Mouse (Mus musculus) ovary, postnatal 14 days (tissue): Measurements from ENCODE around the gene Kcnn3.

Experiments
- DNase-seq: peaks from one replicate; pipeline ENCODE4 v3.0.0; 2022; ENCODE audit warnings: low spot score

The Kcnn3 gene

DNA sequence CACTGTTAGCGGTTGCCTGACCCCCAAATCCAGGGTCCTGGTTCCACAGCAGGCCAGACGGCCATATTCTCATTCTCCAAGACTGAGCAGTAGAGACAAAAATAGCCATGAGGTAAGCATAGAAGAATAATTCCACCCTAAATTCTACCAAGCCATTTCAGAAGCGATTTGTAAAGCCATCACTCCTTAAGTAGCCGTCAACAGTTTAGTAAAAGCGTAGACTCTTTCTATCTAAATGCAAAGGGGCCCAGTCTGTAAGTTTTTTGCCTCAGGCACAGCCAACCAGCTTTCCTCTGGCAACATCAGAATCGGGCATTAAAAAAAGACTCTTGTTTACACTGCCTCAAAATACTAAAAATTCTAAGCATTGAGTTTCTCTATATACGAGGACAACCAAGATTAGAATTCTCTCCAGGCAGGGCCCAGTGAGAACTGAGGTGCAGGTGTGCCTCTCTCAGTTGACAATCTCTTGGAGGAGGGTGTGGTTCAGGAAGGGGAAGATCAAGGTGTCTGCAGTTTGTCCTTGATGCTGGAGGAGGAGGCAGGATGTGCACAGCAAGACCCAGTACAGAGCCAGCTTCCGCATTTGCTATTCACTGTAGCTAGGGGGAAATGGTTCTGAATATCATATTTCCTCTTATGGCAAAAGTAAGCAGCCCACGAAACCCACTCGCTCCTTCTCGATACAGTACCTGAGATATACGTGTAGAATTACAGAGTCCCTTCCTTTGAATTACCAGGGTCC is 152.8 kb downstream of the Kcnn3 start:
- DNase-seq, result no peak

DNA sequence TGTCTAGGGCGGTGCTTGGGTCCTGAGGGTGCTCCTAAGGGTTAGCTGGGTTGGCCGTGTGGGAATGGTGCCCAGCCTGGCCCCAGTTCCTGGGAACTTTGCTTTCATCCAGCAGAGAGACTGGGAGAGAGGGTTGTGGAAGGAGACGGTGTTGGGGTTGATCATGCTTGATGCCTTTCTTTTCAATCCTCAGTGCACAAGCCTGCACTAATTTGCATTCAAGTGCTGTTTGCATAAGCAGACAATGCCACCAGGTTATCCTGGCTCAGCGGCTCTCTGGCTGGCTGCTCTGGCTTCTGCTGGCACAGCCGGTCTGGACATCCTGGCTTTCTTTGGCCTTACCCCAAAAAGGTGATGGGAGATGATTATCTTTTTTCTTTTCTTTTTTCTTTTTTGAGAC is 157.7 kb downstream of the Kcnn3 start:
- DNase-seq, result no peak

DNA sequence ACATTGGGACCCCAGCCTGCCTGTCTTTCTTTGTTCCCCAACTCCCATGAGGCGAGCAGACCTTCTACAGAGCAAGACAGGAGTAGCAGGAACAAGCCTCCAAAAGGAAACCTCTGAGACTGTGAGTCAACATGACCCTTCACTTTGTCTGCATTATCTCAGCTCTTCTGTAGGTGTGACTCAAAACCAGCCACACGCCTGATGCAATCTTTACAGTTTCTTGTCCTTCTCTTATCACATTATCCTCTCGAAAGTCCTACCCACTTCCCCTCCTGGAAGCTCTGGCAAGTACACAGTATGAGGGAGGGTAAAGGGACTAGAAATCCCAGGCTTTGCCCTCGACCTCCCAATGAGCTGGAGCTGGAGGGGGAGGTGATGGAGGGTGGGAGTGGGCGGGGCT is 166.1 kb downstream of the Kcnn3 start:
- DNase-seq, result no peak

DNA sequence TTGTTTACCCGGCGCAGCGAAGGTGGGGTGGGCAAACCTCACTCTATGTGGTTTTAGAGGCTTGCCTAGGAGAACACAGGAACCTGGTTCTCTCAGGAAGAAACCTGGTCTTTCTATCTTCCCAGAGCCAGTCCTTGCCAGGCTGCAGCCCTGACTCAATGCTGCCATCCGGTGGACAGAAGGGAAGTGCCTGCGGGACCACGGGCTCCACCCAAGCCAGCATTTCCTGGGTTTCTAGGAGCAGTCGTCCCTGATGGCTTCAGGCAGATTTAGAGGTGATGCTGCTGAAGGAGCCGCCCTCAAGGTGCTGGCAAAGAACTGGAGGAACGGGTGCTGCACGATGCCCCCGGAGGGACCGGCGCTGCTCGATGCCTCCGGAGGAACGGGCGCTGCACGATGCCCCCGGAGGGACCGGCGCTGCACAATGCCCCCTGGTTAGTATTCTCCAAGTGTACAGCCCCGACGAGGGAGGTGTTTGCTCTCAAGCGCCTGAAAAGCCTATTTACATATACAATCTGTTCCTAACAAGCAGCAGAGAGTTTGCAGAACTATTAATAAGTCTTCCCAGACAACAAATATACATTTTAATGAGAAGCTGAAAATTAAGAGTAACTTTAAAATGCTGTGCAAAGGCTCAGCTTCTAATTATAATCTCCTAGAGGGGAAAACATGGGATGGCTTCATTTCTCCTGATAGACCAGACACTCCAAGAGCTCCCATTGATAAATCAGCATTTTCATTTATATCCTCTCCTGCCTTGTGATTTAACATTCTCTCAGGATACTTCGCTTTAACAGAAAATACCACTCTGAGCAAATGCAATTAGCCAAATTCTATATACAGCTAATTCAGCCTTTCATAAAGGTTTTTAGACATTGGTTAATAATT is 169.0 kb downstream of the Kcnn3 start:
- peak; percentile 87 for DNase-seq

DNA sequence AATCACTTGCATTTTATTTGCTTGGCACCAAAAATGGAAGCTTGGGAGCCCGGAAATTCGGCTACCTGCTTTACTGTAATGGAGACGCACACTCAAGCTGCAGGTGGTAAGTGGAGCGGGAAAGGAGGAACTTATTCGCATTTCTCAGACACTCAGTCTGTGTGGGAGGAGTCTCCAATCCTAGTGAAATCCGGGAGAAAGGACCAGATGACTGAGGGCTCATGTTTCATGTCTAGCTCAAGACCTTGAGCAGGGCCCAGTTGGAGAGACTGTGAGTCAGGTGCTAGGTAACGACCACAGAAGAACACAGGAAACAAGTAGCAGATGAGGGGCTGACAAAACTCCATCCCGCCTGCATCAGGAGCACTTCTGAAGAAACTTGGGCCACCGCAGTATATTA is 171.8 kb downstream of the Kcnn3 start:
- DNase-seq, result no peak

DNA sequence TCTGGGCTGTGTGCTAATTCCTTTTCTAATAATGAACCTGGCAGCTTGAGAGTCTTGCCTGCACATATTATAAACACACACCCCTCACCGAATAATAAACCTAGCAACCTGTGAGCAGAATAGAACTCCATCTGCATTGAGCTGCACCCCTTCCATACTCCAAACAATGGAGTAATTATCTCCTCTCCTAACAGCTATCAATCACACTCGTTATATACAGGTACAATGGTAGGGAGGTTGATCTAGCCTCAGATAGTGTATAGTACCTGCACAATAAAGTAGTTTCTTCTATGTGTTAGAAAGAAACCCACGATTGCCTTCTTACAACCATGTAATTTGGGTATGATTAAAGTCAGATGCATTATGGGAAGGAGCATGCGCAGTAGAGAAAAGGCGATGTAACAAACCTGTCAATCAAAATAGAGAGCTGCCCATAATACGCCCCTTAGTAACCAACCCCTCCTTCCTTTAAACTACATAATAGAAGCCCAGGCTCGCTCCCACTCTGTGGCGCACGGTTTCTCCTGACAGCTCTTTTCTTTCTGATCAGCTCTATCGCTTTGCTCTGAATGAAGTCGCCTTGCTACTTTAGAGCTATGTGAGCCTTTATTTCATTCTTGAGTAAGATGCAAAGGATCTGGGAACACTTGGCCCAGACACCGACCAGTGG is 176.3 kb downstream of the Kcnn3 start:
- no peak for DNase-seq

DNA sequence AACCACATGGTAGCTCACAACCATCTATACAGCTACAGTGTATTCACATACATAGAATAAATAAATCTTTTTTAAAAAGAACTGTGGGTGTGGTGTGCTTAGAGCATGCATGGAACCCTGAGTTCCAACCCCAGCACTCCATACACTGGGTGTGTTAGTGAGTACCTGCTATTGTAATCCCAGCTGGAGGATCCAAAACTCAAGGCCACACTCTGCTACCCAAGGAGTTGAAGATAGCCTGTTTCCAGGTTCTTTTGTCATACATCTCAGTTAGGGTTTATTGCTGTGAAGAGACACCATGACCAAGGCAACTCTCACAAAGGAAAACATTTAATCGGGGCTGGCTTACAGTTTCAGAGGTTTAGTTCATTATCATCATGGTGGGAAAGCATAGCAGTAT is 179.0 kb downstream of the Kcnn3 start:
- no peak for DNase-seq

DNA sequence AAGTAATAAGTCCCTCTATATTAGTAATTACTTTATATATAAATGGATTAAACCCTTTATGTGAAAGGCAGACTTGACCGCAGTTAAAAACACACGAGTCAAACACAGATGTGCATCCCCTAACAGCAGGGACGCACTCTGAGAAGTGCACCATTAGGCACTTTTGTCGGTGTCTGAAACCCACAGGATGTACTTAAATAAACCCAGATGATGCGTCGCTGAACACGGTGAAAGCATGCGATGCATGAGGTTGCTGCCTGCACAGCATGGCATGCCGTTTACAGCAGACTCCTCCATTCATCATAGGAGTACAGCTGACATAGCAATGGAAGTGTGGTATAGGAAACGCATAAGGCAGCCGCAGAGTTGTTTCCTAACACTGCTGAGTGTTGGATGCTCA is 180.5 kb downstream of the Kcnn3 start:
- DNase-seq, result no peak

DNA sequence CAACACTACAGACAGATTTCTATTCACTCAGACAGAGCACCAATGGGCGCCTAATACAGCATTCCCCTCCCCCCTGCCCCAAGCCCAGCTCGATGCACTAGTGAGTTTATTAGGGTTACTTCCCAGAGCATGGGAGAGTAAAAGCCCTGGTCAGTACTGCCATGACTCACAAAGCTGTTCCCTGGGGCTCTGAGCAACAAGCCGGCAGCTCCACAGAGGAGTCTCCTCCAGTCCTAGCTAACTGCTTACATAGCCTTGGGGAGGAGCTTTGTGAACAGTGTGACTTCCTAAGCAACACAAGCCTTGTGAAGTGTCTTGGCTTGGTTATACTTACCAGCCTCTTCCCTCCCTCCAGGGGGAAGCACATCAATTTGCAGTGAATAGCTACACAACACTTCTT is 183.6 kb downstream of the Kcnn3 start:
- DNase-seq, result no peak

DNA sequence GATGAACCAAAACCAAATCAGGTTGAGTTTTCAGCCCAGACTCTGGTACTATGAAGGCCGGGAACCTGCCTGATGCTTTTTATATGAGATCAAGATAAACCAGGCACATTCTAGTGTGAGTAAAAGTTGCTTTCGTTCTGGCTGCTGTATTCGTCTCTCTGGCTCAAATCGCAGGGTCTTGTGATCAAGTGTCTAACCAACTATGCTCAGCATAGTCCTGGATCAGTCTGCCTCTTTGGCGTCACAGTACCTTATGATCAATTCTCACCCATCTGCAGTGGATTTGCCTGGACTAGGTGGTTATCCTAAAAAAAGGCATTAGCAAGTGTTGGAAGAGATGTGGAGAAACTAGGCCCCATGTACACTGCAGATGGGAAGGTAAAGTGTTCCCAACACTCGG is 184.1 kb downstream of the Kcnn3 start:
- no peak for DNase-seq

DNA sequence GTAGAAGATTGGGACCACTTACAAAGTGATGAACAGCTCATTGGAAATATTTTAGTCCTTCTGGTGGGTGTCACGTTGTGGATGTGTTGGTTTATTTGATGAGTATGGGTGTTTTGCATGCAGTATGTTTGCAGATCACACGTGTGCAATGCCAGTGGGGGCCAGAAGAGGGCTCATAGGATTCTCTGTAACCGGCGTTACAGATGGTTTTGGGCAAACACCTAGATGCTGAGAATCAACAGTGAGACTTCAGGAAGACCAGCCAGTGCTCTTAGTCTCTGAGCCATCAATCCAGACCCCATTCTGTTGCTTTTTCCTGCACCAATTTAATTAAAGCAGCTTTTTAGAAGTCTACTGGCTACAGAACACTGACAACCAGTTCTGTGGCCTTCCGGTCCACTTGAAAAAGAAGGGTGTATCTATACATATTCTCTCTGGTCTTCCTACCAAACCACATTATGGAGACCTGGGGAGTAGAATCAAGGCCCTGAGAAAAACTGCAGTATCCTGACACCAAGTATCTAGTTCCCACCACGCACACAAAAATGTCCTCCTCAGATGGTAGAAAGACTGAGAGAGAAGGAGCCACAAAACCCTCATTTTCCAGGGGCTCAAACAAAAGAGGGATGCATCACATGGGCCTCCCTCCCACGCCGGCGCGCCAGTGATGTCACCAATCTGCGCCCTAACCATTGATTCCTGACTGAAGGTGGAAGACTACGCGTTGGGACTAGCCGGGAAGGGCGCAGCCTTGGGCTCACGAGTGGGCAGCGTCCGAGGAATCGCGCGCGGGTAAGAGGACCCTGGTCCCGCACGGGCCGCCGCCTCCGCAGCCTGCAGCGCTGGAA is 194.6 kb downstream of the Kcnn3 start, which contains the start of gene Adar:
Adar (plus strand) TSS at position 664 of the 848 bp plus-strand sequence.
- peak; percentile 74 for DNase-seq

DNA sequence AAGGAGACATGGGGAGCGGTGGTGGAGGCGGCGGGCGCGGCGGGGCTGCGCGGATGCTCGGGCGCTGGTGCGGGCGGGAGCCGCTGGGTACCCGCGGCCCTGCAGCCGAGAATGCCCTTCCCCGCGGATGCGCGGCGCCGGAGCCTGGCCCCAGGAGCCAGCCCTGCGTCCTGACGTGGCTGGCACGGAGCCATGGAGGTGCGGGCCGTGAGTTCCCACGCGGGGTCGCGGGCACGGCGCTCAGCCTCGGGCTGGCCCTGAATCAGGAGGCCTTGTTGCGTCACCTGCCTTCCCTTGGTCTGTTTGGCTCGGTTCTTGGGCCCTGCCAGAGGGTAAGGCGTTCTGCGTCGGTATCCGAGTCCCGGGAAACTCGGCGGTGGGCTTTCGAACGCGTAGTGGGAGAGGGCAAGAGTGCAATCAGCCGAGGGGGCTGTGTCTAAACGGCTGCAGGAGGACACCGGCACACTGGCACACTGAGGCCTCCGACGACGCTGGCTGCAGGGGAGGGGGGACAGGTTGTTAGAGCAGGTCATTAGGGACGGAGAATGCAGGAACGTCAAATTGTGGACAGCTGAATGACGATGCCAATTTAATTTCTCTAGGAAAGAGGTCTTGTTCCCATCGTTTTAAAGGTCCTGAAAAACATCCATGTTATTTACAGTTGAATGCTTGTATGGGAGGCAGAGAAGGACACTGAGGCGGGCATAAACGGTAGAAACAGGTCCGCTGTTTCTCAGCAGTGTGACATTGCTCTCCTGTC is 195.4 kb downstream of the Kcnn3 start:
- no peak for DNase-seq

DNA sequence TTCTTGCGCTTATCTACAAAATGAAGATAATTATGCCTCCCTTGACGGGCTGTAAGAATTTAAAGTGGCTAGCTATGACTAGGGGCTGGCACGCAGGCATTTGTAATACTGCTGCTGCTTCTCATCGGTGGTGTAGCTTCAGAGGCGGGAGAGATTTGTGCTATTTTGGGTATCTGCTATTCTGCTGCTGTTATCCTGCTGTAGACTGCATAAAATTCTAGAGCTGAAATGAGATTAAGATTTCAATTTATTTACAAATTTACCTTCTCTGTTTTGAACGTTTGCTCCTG is 195.9 kb downstream of the Kcnn3 start:
- no peak for DNase-seq

DNA sequence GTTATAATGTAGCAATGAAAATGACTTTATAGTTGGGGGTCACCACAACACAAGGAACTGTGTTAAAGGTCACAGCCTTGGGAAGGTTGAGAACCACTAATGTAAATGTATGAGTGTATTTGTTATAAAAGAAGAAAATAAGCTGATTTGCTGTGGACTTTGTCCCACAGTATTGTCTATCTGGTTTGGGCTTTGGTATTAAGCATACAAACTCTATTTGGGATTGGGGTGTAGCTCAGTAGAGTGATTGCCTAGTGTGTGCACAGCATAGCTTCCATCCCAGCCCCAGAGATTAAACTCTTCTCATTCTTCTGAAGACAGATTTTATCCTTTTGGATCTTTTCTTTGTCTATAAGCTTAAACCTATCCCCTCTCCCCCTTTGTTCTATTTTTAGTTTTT is 202.1 kb downstream of the Kcnn3 start:
- no peak for DNase-seq

DNA sequence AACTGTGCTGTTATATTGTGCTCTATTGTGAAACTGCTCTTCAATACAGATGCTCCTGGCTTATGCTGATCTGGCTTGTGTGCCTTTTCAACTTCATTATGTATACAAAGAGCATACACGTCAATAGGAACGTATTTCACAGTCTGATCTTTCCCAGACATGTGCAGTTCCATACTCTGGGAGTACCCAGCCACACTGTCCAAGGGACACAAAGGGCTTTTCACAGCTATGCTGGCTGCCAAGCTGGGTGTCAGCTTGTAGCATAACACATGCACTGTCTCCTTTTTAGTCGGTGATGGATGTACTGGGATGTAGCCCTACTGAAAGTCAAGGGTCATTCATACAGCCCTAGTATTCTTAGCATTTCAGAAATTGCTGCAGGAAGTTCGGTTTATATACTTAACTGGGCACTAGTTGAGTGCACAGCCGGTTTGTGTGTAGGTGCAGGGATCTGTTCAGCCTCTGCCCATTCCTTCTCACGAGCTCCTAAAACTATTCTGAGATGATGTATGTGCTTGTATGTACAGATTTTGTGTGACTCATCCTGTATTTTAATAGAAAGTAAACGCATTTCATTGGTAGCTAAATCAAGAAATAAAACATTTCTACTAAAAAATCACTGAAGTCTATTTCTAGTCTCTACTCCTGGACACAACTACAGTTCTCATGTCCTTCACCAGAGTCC is 203.6 kb downstream of the Kcnn3 start:
- no peak for DNase-seq
